Mouse (Mus musculus): ENCODE measurements around the gene Tas2r122.
"Not testable (repeated sequence)": the region's sequence is repeated elsewhere in the genome, so short reads cannot be mapped to it uniquely, and the experiment has no call there.

Tas2r122 gene

DNA sequence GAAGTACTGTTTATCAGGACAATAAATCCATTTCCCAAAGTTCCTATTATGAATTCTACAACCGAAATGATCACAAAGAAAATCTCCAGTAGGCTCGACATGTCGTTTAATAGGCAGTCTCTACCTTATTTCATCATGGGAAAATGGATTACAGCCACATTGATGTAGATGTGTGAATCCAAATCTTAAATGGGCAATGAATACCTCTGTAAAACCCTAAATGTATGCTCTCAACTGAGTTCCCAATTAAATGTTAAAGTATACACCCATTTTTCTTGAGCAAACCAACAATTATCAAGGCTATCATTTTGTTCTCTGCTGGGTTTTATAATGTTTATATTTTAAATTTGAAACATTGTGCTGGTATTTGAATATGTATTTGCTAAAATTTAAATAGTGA lies at the start of gene Tas2r122:
TSS of gene Tas2r122 (minus strand) at position 101 of the 400 bp plus-strand sequence.
- DNase-seq (ENCODE audit: low spot score) = no peak

- DNase-seq (ENCODE audit: low spot score) = no peak
These were observed 42.7 kb upstream of the Tas2r122 start, which contains the start of gene Tas2r124 for GRCm38 (mm10) chr6:132754430-132754829. Gene Tas2r124, plus strand, starts transcription at chr6:132754730.

GRCm38 (mm10) chr6:132750206-132750605 lies 38.5 kb upstream of the Tas2r122 start:
- DNase-seq (ENCODE audit: low spot score) = no peak

DNA sequence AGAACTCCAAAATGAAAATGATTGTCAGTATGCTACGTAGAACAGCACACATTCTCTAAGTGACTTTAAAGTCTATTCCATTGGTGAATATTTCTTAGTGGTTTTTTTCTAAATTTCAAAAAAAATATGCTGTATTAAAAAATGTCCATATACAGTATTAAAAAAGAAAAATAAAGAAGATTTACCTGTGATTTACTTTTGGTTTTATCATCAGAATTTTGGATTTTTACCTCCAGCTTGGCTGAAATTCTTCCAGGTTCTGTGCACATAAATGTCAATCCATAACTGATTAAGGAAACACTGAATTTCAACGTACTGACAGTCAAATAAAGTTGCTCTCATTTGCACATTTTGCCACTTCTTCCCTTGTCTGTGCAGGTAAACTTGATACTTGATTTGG lies 26.2 kb upstream of the Tas2r122 start, which contains the start of gene Tas2r115:
TSS of gene Tas2r115 (minus strand) at position 101 of the 400 bp plus-strand sequence.
- no peak for DNase-seq (ENCODE audit: low spot score)

GRCm38 (mm10) chr6:132700907-132701306 lies 10.8 kb downstream of the Tas2r122 start, which contains the start of gene Tas2r121:
Gene Tas2r121, minus strand, starts transcription at chr6:132701007.
- DNase-seq (ENCODE audit: low spot score) = no peak

- not testable (repeated sequence) for DNase-seq (ENCODE audit: low spot score)
These were observed 20.1 kb downstream of the Tas2r122 start for GRCm38 (mm10) chr6:132691596-132691995.
